Mouse (Mus musculus): ENCODE results near the gene Spaca4.

Spaca4 gene

GRCm38 (mm10) chr7:45699523-45700141 is 26.0 kb downstream of the Spaca4 start, which contains the start of gene Car11:
TSS of gene Car11 (plus strand) at chr7:45699843.
- DNase-seq (ENCODE audit: low spot score in 2 of 2): no peak

- no peak for DNase-seq (ENCODE audit: low spot score in 2 of 2)
Observed at GRCm38 (mm10) chr7:45697894-45698293, 27.7 kb downstream of the Spaca4 start.

- DNase-seq (ENCODE audit: low spot score in 2 of 2): peak in 1 of 2 experiments; percentile 32
Observed at GRCm38 (mm10) chr7:45695098-45695497, 30.5 kb downstream of the Spaca4 start.

DNA sequence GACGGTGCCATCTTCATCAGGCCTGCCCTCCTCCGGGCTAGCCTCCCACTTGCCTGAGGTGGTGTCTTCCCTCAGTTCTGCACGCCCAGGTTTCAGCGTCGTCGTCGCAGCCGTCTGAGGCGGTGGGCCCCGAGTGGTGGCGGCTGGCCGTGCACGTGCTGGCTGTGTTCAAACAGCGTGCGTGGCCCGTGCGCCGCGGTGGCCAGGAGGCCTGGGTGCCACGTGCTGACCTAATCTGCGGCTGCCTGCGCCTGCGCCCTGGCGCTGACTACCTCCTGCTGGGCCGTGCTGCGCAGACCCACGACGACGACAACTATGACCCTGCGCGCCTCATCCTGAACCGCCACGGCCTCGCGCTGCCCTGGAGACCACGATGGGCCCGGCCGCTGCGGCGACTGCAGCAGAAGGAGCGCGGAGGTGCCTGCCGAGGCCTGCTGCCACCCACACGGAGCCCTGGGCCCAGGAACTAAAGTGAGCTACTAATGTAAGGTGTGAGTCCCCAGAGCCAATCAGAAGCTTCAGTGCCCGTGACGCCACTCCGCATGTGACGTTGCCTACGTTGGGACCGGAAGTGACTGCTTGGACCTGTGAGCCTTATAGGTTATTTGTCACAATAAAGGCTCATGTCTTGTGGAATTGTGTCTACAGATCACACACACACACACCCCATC is 31.6 kb downstream of the Spaca4 start, which contains the start of gene Sec1:
Gene Sec1 (minus strand): TSS at position 482 of the 671 bp plus-strand sequence.
- DNase-seq (ENCODE audit: low spot score in 2 of 2): no peak

DNA sequence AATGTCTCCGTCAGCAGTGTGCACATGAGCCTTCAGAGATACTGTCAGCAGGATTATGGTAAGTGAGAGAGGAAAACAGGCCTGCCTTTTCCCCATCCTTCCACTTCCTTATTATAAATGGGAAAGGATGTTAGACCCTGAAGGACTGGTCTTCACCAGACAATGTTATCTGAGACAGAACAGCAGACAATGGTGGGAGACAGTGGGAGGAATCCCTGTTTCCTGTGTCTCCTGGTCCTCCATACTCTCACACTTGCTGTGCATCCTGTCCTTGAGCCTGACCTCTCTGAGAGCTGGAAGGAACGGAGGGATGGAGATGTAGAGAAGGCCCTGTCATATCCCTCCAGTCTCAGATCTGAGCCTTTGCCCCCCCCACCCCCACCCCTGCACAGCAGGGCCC is 33.2 kb downstream of the Spaca4 start:
- DNase-seq (ENCODE audit: low spot score in 2 of 2): no peak

GRCm38 (mm10) chr7:45689800-45690199 is 35.8 kb downstream of the Spaca4 start:
- DNase-seq (ENCODE audit: low spot score in 2 of 2): no peak

GRCm38 (mm10) chr7:45689099-45689498 is 36.5 kb downstream of the Spaca4 start:
- DNase-seq (ENCODE audit: low spot score in 2 of 2): no peak

GRCm38 (mm10) chr7:45686841-45687240 is 38.8 kb downstream of the Spaca4 start:
- no peak for DNase-seq (ENCODE audit: low spot score in 2 of 2)

DNA sequence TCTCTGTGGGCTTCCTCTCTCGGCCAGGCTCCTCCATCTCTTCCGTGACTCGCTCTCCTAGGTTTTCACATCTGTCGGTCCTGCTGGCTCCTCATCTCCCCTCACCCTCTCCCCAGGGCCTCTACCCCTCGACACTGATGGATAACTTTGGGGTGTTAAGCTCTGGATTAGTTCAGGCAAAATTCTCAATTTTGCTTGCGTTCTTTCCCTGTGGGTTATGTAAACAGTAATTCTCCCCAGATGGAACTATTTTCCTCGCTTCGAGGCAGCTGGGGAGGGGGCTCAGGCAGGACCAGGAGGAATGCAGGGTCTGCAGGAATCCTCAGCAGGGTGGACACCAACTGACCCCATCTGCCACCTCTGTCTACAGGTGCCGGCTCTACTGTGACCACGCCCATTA is 39.8 kb downstream of the Spaca4 start:
- no peak for DNase-seq (ENCODE audit: low spot score in 2 of 2)

DNA sequence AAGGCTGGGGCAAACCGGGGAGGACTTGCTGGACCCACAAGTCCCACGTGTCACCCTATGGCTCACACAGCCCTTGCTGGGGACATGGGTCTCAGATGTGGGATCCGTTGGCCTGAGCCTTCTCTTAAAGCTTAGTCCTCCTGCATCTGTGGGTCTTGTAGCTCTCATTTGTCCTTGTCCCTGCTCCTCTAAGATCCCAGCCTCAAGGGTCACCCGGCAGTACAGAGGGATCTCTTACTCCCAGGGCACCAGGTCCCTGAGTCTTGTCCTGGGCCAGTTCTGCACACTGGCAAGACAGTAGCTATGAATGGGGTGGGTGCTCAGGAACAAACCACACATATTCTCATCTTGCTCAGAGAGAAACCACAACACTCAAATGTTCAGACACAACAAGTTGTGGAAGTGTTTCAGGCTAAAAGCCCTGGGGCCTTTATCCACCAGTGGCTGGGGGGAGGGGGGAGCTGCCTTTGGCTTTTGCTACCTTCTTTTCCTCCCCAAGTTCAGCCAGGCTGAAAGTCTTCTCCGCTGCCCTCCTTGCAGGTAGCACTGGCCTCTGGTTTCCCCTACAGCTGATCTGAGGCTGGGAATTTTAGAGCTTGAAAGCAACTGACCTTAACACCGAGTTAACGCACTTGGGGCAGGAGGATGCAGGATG is 42.1 kb downstream of the Spaca4 start, which contains the start of gene Ntn5:
Gene Ntn5 (plus strand): TSS at position 627 of the 655 bp plus-strand sequence.
- DNase-seq (ENCODE audit: low spot score in 2 of 2): peak in 1 of 2 experiments; percentile 13

DNA sequence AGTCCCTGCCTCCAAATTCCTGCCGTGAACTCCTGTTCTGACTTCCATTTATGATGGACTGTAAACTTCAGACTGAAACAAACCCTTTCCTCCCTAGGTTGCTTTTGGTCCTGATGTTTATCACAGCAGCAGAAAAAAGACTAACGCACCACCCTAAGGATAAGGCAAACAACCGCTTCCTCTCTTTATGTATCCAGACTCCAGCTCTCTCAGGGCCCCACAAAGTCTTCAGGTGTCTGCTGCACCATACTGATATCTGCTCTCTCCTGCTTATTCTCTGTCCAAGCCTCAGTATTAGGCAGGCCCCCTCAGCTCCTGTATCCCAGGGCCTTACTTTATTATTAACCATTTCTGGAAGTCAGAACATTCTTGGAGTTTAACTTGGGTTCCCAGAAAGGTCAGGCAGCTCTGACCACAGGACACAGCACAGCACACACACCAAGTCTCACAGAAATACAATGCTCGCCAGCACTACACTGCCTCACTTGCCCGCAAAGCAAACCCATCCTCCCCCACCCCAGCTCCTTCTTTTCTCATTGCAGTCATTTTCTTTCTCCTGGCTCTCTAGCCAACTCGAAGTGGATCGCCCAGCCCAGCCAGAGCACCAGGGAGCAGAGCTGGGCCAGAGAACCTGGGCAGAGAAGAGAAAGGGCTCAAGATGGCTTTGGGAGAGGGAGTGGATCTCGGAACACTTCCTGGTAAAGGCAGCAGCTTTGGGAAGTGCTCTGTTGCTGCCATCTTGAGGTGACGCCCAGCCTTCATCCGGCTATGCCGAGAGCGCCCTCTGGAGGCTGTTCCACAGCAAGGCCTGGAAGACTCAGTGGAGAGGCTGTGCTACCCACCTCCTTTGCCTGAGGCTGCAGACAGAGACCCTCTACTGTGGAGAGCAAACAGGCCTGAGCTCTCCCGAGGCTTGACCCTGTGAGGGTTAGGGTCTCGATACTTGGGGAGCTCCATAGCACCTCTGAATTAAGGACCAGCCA is 43.2 kb downstream of the Spaca4 start:
- DNase-seq (ENCODE audit: low spot score in 2 of 2): peak; percentile 78 to 93

DNA sequence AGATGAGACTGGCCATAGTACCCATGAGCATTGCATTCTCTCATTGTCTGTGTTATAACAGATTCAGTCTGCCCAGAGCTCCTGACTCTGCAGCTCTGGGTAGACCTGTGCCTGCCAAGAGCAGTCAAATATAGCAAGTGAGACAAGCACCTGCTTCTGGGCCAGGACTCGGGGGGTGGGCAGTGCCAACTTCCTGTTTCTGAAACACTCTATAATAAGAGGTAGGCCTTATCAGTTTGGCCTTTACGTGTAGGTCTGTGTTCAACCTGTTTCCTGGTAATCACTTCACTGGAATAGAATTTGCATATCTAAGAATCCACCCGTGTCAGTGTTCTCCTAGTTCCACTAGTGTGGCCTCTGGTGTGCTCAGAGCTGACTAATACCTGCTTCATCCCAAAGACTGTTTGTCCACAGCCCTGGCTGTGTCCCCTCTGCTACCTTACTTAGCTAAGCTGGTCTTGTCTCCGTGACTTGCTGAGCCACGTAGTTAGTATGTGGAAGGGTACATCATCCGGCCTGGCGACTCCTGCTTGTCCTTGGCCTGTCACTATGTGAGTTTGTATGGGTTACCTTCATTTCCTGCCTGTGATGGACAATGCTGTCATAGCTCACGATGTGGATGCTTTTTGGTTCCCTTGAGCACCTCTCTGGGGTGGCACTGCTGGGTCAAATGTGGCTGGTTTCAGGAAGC is 44.4 kb downstream of the Spaca4 start:
- DNase-seq (ENCODE audit: low spot score in 2 of 2): no peak

- no peak for DNase-seq (ENCODE audit: low spot score in 2 of 2)
Observed at GRCm38 (mm10) chr7:45679966-45680621, 45.5 kb downstream of the Spaca4 start.

GRCm38 (mm10) chr7:45678513-45678912 is 47.1 kb downstream of the Spaca4 start:
- DNase-seq (ENCODE audit: low spot score in 2 of 2): no peak

- DNase-seq (ENCODE audit: low spot score in 2 of 2): no peak
Observed at GRCm38 (mm10) chr7:45677627-45678295, 47.9 kb downstream of the Spaca4 start.
